Mouse (Mus musculus) 3T3-L1 (cell line): ENCODE measurements around the gene Prrt2.
A peak's percentile ranks its signal among the peaks of the same experiment; 100 is the strongest.

Experiments
- DNase-seq: peaks from one replicate; pipeline ENCODE4 v3.0.0-alpha.2; 2015; ENCODE audit warnings: low read depth, low spot score

Prrt2 gene

GRCm38 (mm10) chr7:127003620-127004019, 17.4 kb downstream of the Prrt2 start:
- DNase-seq: no peak

GRCm38 (mm10) chr7:126999568-126999967, 21.4 kb downstream of the Prrt2 start:
- DNase-seq: no peak

- DNase-seq: no peak
These were observed 24.6 kb downstream of the Prrt2 start for GRCm38 (mm10) chr7:126996449-126996848.

GRCm38 (mm10) chr7:126988816-126989215, 32.2 kb downstream of the Prrt2 start:
- no peak for DNase-seq

GRCm38 (mm10) chr7:126986319-126986718, 34.7 kb downstream of the Prrt2 start:
- DNase-seq: no peak

GRCm38 (mm10) chr7:126984667-126985444, 36.2 kb downstream of the Prrt2 start:
- DNase-seq: no peak

- DNase-seq: no peak
These were observed 37.9 kb downstream of the Prrt2 start for GRCm38 (mm10) chr7:126983113-126983512.

- DNase-seq: no peak
These were observed 39.0 kb downstream of the Prrt2 start for GRCm38 (mm10) chr7:126982054-126982453.

- no peak for DNase-seq
These were observed 39.4 kb downstream of the Prrt2 start for GRCm38 (mm10) chr7:126981601-126982000.

- DNase-seq: no peak
These were observed 42.2 kb downstream of the Prrt2 start for GRCm38 (mm10) chr7:126978841-126979240.

- peak; percentile 29 for DNase-seq
These were observed 44.0 kb downstream of the Prrt2 start for GRCm38 (mm10) chr7:126976878-126977459.

- DNase-seq: peak; percentile 94
These were observed 44.8 kb downstream of the Prrt2 start, which contains the start of gene Cdiptos for GRCm38 (mm10) chr7:126975950-126976866. Cdiptos (minus strand) TSS chr7:126976098.

GRCm38 (mm10) chr7:126975893-126975949, 45.3 kb downstream of the Prrt2 start, which contains the start of gene Cdipt:
Cdipt (plus strand) TSS chr7:126975914.
- DNase-seq: no peak

- DNase-seq: no peak
These were observed 45.5 kb downstream of the Prrt2 start for GRCm38 (mm10) chr7:126975493-126975892.
